Comparison of ENCODE assay signal across 8 mouse cellular contexts in genomic region chr8:120177318-120178123, GRCm38 (mm10). TPM values are rescaled to one million over a fixed set of nuclear protein-coding genes. Genes with fewer than 3 reads are reported as not detected.
DNase-seq lines count a peak whose midpoint lies in the region; ATAC-seq lines count a peak whose summit lies in the region.

Gene Fam92b, minus strand, starts transcription at chr8:120177466.

- DNase-seq in layer of hippocampus, adult 11-12 months (ENCODE audit: low spot score) = peak; percentile 51
- DNase-seq in layer of hippocampus, adult 9-10 months (ENCODE audit: low spot score) = no peak
- DNase-seq in embryo, embryonic 11 days = peak; percentile 96
- peak; percentile 72 to 74 for DNase-seq in heart, postnatal 10 days
- DNase-seq in left cerebral cortex, postnatal 10 days (ENCODE audit: extremely low spot score in 1 of 2, low spot score in 2 of 2) = peak; percentile 58 to 85
- peak; percentile 53 to 56 for DNase-seq in right cerebral cortex, postnatal 36 days (ENCODE audit: low spot score in 2 of 2)
- no peak for DNase-seq in c-Kit-positive CD71-positive TER-119-positive erythroid progenitor cells, embryonic 14.5 days (ENCODE audit: low spot score)

- ATAC-seq in megakaryocyte-erythroid progenitor cell, adult 5-6 weeks (replicated peaks; ENCODE audit: low FRiP score, low TSS enrichment, poor library complexity, severe bottlenecking) = peak; percentile 6; the same call in 1 of the 2 replicates

- intact Hi-C loops in heart, postnatal 10 days (cut with DNase I) = loop anchor here (2.0 to 10.0 kb wide), 7 partner anchors 40 to 430 kb away; no protein-coding TSS in a partner anchor
- intact Hi-C loops in left cerebral cortex, postnatal 10 days (cut with DNase I) = loop anchor here (5.0 to 10.0 kb wide), 3 partner anchors 40 to 430 kb away; no protein-coding TSS in a partner anchor

RNA-seq across cellular contexts. Expression of gene Fam92b, which starts in this region (rescaled TPM):
- total RNA-seq in heart, postnatal 10 days (2021) = not detected
- under 1 TPM; 0.39 to 0.61 TPM for total RNA-seq in left cerebral cortex, postnatal 10 days (2021)
- not detected in 2 replicates for total RNA-seq in megakaryocyte-erythroid progenitor cell, adult 5-6 weeks (2014; fragmentation: Nextera tagmentation)
- total RNA-seq in megakaryocyte-erythroid progenitor cell, adult 5-6 weeks (2017) = not detected in 2 replicates

Comparison
In these comparisons a context has a peak if more than half of its experiments do, and no peak if none do; other contexts are left out.
1. DNase-seq: peak in layer of hippocampus, adult 11-12 months (single experiment), embryo, embryonic 11 days (single experiment) and right cerebral cortex, postnatal 36 days (2 of 2); none in layer of hippocampus, adult 9-10 months (single experiment) and c-Kit-positive CD71-positive TER-119-positive erythroid progenitor cells, embryonic 14.5 days (single experiment).
2. Peak in DNase-seq in heart, postnatal 10 days; RNA of the gene not detected or under 1 TPM.
3. Peak in DNase-seq in left cerebral cortex, postnatal 10 days; RNA of the gene not detected or under 1 TPM.
4. Peak in ATAC-seq in megakaryocyte-erythroid progenitor cell, adult 5-6 weeks; RNA of the gene not detected or under 1 TPM.